Mouse (Mus musculus): ENCODE results near the gene Gmppa.

- TF ChIP-seq CTCF (conservative IDR thresholded peaks at IDR 0.05; ENCODE audit: insufficient read depth, insufficient read length, low read depth, low read length) = no peak
- no peak for TF ChIP-seq POLR2A (IDR thresholded peaks at IDR 0.05; ENCODE audit: low read depth, low read length)
These were observed 42.8 kb downstream of the Gmppa start for GRCm38 (mm10) chr1:75478497-75478896.

Data from kidney, adult 2 months (tissue).